Mouse (Mus musculus) cerebellum, adult 2 months (tissue): ENCODE data around the gene Ugt1a5.

Source experiments
- CTCF ChIP-seq: fragments of 200-500 bp; IDR thresholded peaks from 2 replicates; pipeline ENCODE4 v1.5.1; 2011; ENCODE audit warnings: low read depth, mild to moderate bottlenecking, control low read depth, low read length, moderate library complexity, borderline replicate concordance; ENCODE audit not compliant: insufficient read depth
- POLR2A ChIP-seq: fragments of 200-500 bp; IDR thresholded peaks from 2 replicates; pipeline ENCODE4 v1.6.1; 2011; ENCODE audit warnings: low read length, control low read depth, borderline replicate concordance; ENCODE audit not compliant: insufficient read depth

DNA sequence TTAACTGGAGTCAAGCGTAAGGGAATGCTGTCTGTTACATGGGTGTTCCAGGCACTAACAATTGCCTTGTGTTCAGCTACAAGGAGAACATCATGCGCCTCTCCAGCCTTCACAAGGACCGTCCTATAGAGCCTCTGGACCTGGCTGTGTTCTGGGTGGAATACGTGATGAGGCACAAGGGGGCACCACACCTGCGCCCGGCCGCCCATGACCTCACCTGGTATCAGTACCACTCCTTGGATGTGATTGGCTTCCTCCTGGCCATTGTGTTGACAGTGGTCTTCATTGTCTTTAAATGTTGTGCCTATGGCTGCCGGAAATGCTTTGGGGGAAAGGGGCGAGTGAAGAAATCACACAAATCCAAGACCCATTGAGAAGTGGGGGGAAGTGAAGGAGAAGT lies 52.2 kb downstream of the Ugt1a5 start:
- TF ChIP-seq CTCF (no peak), POLR2A (no peak)
